Mouse (Mus musculus): Measurements from ENCODE around the gene Pbdc1.
"Not testable (repeated sequence)": the region's sequence is repeated elsewhere in the genome, so short reads cannot be mapped to it uniquely, and the experiment has no call there.

Gene Pbdc1

DNA sequence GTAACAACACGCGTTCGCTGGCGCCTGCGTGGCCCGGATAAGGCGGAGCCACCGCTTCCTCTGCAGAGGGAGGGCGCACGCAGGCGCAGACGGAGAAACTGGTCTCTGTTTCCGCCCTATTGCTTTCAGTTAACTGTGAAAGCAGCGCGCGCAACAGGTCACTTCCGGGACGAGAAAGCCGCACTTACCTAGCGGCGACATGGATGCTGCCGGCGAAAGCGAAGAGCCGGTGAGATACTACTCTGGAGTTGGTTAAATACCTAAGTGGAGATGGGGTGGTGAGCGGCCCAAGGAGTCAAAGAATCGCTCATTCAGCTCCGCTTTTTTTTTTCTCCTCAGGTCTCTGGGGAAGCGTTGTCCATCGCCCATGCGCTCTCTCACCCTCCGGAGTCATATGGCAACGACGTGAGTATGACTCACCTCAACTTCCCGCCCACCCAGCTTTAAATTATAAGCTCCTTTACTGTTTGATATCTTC is at the start of gene Pbdc1:
TSS of gene Pbdc1 (plus strand) at position 142 of the 478 bp plus-strand sequence.
- peak; percentile 94 for DNase-seq (ENCODE audit: low spot score)

DNA sequence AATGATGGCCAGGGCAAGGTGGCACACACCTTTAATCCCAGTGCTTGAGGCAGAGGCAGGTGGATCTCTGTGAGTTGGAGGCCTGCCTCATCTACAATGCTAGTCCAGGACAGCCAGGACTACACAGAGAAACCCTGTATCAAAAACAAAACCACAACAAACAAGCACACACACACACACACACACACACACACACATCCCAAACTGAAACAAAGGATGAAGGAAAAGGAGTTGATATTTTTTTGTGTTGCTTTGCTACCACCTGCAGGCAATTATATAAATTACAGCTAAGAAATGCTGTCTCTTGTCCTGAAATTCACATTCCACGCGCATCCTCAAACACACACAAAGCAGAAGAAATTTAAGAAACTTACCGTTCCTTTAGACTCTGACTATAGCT is 41.9 kb upstream of the Pbdc1 start:
- DNase-seq (ENCODE audit: low spot score): no peak

DNA sequence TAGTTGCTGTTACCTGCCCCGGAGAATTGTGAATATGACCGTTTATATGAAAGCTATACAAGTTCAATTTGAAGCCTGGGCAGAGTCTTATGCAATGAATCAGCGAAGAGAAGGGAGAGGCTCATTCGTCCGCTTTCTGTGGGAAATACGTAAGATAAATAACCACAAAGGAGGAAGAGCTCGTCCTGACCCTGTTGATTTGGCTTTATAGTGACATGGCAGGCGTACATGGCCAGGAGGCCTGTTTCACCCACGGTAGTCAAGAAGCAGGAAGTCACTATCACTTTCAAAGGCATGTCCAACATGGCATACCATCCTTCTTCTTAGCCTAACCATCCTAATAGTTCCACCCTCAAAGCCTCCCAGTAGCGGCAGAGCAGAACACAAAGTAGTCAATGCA is 15.3 kb upstream of the Pbdc1 start:
- DNase-seq (ENCODE audit: low spot score): no peak

DNA sequence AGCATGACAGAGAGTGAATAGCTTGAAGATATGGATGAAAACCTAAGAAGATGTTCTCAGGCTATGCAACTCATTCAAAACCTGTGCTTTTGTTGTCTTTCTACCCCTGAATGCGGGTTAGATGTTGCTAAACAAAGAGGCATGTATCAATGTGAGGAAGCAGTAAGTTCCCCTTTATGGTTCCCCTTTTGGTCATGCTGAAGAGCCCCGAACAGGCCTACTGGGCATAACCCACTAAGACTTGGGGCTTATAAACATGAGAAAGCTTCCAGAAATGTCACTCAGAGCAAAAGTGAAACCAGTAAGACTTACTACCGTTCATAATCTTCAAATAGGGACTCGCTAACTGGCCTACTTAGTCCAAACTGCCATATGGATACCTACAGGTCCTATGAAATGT is 14.8 kb upstream of the Pbdc1 start:
- no peak for DNase-seq (ENCODE audit: low spot score)

DNA sequence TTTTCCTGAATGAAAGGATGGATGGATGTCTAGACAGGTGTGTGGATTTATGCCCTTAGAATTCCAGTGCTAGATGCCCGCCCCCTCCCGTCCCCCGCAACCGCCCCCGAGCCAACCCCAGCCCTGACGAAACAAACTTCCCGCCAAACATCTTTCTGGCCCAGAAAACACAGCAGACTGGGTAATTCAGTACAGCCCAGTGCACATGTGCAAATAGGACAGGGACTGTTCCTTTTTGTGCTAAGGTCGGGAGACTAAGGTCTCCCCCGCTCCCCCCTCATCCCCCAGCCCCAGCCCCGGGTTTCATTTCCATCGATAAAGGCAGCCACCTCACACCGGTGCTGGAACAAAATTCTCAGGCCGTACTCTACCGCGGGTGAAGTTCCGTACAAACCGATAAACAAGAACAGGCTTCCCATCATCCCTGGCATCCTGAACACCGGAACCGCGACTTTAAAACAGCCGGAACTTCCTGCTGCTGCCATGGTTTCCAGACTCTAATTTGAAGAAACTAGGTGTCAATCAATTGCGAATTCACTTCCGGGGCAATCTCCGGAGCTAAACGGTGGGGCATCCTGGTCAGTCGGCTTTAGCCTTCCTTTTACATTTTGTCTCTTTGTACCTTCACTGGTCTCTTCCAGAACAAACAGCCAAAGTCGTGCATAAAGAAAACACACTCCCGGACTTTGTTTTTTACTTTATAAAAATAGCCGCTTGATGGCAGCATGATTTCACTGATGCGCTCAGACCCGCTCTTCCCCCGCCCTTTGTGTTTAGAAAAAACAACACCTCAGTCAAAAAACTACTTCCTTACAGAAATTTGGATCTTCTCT is 9.7 kb upstream of the Pbdc1 start:
- peak; percentile 73 for DNase-seq (ENCODE audit: low spot score)

DNA sequence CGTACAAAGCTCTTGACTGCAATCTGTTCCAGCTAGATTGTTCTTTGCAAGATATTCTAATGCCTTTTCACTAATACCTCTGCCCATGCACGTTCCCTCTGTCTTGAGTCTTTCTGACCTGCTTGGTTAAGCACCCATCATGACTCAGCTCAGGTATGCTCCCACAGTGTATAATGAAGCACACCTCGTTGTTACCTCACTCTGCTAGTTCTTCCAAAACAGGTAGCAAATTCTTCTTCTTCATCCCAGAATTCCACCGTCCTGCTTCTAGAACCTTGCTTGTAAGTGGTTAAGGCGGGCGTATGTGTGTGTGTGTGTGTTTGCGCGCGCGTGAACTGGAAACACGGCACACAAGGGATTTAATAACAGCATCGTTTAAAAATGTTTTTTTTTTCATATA is 405 bp upstream of the Pbdc1 start:
- DNase-seq (ENCODE audit: low spot score): no peak

DNA sequence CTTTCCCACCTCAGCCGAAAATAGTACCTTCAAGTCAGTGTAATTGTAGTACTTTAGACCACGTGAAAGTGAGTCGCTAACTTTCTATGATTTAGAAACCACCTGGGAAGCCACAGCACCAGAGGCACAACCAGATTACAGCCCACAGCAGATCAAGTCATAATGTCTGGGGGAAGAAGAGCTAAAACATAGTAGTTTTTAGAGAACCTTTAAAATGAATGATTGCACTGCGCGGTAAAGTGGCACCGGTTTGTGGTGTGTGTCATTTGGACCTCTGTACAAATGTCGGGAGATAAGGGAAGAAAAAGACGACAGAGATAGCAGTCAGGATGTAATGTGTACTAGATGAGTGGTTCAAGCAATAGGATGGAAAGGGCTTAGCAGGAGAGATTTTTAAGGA is 540 bp downstream of the Pbdc1 start:
- no peak for DNase-seq (ENCODE audit: low spot score)

DNA sequence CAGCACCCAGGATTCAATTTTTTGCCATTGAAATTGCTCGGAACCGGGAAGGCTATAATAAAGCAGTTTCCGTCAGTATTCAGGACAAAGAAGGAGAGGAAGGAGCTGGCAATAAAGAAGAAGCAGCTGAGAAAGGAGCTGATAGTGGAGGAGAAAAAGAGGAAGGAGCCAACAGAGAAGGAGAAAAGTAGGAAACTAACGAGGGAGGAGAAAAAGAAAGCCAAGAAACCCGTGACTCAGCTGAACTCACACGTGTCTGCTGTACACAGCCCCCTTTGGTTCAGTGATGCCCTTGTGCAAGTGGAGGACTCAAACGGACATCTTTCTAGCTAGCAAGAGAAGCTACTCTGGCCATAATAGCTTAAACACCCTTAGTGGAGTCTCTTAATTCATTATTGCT is 3.5 kb downstream of the Pbdc1 start:
- DNase-seq (ENCODE audit: low spot score): not testable (repeated sequence)

DNA sequence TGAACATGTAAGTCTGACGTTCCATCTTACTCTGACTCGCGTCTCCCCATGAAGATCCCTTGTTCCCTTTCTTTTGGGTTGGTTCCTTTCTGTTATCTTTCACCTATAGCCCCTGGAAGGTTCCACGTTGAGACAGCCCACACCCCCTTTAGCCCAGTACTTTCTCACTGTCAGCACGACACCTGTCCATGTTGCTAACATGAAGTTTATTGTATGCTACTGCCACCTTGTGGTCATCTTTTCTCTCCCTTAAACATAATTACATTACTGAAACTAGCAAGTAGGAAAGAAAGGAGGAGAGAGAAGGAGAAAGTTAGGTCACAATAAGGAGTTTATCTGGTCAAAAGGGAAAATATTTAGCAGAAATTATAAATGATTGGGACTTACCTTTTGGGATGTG is 24.6 kb downstream of the Pbdc1 start:
- no peak for DNase-seq (ENCODE audit: low spot score)

DNA sequence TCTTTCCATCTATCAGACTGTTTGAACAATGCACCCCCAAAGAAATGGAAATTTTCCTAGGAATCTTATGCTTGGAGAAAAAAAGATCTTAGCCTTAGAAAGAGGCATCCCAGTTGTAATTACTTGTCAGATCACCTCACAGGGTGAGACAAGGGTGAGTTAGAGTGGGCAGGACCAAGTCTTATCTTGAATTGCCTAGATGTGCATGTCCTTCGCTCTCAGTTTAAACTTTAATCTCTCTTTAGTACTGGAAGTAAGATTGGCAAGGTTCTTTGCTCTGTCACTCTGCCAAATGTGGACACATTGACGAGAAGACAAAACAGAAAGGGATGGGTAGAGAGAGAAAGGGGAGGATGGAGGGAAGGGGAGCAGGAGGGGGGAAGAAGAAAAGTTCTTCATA is 35.4 kb downstream of the Pbdc1 start:
- DNase-seq (ENCODE audit: low spot score): no peak

DNA sequence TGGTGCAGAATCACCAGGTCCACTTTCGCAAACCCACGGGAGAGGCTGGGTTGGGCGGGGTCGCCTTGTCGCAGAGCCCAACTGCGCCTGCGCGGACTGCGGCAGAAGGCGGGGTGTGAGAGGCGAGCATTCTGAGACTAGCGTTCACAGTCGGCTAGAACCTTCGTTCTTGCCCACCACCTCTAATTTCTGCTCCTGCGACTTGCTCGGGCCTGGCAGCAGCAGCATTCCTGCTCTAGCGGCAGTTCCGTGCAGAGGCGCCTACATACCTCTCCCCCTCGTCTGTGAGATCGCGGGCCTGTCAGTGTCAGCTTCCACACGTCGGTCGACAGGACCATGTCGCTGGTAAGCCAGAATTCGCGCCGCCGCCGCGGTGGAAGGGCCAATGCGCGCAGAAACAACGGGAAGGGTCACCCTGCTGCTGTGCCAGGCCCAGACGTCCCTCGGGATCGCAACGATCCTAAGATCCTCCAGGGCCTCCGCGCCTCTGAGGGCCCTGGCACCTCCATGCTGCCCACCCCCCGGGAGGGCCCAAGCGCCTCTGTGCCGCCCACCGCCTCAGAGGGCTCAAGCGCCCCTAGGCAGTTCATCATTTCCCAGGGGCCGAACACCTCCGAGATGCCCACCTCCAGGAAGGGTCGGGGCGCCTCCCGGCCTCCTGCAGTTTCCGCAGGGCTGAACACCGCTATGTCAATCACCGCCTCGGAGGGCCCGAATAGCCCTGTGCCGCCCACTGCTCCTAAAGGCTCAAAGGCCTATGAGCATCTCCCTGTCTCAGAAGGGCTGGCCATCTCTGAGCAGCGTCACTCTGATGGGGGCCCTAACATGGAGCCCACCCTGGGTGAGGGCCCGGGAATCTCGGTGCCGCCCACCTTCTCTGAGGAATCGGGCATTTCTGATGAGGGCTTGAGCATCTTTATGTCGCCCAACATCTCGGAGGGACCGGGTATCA is 41.0 kb downstream of the Pbdc1 start, which contains the start of gene Magee1:
TSS of gene Magee1 (plus strand) at position 104 of the 952 bp plus-strand sequence.
- peak; percentile 69 for DNase-seq (ENCODE audit: low spot score)

DNA sequence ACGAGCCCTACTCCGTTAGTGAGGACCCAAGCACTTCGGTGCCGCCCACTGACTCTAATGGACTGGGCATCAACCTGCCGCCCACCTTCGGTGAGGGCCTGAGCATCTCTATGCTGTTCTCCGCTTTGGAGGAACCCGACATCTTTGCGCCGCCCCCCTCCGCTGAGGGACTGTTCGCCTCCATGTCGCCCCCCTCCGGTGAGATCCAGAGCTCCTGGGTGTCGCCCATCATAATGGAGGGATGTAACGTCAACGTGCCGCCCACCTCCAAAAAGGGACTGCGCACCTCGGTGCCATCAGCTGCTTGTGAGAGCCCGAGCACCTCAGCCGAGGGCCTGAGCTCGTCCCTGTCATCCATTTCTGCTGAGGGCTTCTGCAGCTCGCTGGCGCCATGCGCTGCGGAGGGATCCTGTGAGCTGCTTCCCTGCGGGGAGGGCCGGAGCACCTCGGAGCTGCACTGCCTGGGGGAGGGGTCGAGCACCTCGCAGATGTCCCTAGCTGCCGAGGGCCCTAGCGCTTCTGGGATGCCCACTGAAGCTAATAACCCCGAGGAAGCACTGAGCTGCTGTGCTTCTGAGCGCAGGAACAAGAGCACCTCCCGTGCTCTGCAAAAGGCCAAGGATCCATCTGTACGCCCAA is 41.8 kb downstream of the Pbdc1 start:
- peak; percentile 72 for DNase-seq (ENCODE audit: low spot score)

DNA sequence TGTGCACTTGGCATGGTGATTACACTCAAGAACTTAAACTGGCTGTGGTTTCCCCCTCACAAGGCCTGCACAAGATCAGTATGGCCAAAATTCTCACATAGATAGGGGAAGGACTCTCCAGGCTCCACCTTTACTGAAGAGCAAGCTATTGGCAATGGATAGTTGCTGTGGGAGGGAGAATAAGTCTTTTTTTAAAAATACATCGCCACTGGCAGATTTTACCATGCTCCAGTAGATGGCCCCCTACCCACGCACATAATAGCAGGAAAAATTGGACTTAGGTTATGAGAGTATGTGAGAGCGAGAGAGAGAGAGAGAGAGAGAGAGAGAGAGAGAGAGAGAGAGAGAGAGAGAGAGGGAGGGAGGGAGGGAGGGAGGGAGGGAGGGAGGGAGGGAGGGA is 45.3 kb downstream of the Pbdc1 start:
- DNase-seq (ENCODE audit: low spot score): no peak

DNA sequence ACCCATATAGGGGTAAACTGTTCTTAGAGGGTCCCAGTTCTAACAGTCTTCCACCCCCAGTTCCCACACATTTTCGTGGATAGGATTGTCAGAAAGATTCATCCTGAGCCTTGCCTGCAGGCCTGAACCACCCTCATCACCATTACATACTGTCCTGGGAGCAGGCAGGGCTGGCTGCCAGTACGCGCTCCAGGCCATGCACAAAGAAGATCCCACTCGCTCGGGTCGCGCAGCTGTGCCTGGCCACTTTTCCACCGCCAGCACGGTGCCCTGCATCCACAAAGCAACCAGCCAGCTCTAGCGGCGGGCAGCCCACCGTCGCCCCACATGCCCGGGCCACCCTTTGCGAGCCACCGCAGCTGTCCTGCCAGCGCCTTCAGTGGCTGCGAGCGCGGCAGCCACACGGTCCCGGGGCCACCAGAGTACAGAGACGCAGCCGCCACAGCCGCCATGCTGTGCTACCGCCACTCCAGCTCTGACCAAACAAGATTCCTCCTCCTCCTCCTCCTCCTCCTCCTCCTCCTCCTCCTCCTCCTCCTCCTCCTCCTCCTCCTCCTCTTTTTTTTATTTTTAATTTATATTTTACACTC is 72.4 kb downstream of the Pbdc1 start:
- no peak for DNase-seq (ENCODE audit: low spot score)

DNA sequence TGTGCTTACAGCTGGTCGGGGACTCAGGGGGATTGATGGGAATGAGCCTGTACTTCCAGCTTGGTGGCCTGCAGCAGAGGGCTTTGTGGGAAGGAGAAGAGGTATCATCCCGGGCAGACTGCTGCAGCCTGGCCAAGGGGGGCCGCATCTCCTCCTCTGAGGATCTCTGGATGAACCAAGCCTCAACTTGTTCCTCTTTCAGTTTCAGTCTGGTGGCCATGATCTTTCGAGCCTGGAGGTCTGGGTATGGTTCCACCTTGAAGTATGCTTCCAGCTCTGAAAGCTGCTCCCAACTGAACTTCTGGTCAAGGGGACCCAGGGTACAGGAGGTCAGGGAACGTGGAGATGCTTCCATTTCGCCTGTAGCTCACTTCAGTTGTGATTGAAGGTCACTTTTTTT is 85.5 kb downstream of the Pbdc1 start:
- DNase-seq (ENCODE audit: low spot score): not testable (repeated sequence)
